Mouse (Mus musculus): ENCODE measurements around the gene Slc24a3. TPM values are rescaled to one million over a fixed set of nuclear protein-coding genes. Genes with fewer than 3 reads are reported as not detected.
A peak's percentile ranks its signal among the peaks of the same experiment; 100 is the strongest.

The Slc24a3 gene
- polyA plus RNA-seq, 1 experiment from 2014 or later, result 6.1 TPM

GRCm38 (mm10) chr2:145396579-145396978 lies 229.0 kb downstream of the Slc24a3 start:
- Histone ChIP-seq H3K4me1 (replicated peaks) (peaks cover 29% of the 10 kb centered on the region), H3K27ac (peak overlapping the region; percentile 55; the same call in 1 of the 2 replicates)

DNA sequence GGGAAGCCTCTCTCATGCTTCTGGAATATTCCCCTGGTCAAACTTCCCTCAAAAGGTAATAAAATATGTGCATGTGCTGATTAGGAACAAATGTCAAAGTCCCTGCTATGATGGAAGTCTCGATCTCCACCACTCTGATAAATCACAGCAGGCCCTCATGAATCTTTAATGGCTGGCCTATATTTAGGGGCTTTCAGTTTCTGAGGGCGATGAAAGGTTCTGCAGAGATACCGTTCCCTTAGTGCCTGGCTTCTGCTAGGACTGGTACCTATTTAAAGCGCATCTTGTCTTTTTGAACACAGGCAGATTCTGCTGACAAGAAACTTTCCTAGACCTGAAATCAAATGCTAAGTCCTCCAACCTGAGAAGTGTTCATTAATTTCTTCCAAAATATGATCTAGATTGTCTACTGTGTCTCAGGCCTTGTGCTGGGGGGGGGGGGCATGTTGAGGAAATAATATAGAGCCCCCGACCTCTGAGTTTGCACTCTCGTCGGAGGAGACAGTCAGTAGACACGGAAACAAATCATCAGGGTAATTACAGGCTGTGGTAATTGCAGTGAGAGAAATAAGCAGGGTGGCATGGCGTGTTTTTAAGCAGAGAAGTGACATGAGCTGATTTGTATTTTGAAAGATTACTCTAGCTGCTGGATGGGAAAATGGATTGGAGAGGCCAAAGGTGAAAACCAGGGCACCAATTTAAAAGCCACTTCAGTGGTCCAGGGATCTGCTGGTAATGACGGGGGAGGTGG lies 230.1 kb downstream of the Slc24a3 start:
- H3K9ac ChIP-seq, result no peak overlapping the region
- WGBS, result 44% methylated on average over 10 of the region's 10 CpGs
- no peak overlapping the region for H3K4me2 ChIP-seq
- no peaks in the 10 kb centered on the region for H3K36me3 ChIP-seq
- H3K4me1 ChIP-seq (replicated peaks), result peaks cover 34% of the 10 kb centered on the region
- no peak for ATAC-seq (ENCODE audit: low FRiP score)
- H3K4me3 ChIP-seq, result no peak overlapping the region
- H3K27ac ChIP-seq, result peak overlapping the region; percentile 55
- no peaks in the 10 kb centered on the region for H3K27me3 ChIP-seq
- no peaks in the 10 kb centered on the region for H3K9me3 ChIP-seq

More at GRCm38 (mm10) chr2:145396579-145396978, 229.0 kb downstream of the Slc24a3 start:
- Histone ChIP-seq H3K4me2 (no peak overlapping the region), H3K9ac (no peak overlapping the region), H3K27me3 (no peaks in the 10 kb centered on the region), H3K4me3 (no peak overlapping the region), H3K36me3 (no peaks in the 10 kb centered on the region), H3K9me3 (no peaks in the 10 kb centered on the region)
- ATAC-seq (ENCODE audit: low FRiP score), result no peak
- 53% methylated on average over 7 of the region's 7 CpGs for WGBS

- no peaks in the 10 kb centered on the region for H3K36me3 ChIP-seq
- no peak overlapping the region for H3K27ac ChIP-seq
- WGBS, result 46% methylated on average over 6 of the region's 6 CpGs
- H3K27me3 ChIP-seq, result no peaks in the 10 kb centered on the region
- ATAC-seq (ENCODE audit: low FRiP score), result peak; percentile 41
- H3K4me1 ChIP-seq (replicated peaks), result peaks cover 40% of the 10 kb centered on the region
- no peak overlapping the region for H3K4me3 ChIP-seq
- H3K9ac ChIP-seq, result no peak overlapping the region
- H3K9me3 ChIP-seq, result no peaks in the 10 kb centered on the region
- no peak overlapping the region for H3K4me2 ChIP-seq
These were observed 233.8 kb downstream of the Slc24a3 start for GRCm38 (mm10) chr2:145401240-145401805.

DNA sequence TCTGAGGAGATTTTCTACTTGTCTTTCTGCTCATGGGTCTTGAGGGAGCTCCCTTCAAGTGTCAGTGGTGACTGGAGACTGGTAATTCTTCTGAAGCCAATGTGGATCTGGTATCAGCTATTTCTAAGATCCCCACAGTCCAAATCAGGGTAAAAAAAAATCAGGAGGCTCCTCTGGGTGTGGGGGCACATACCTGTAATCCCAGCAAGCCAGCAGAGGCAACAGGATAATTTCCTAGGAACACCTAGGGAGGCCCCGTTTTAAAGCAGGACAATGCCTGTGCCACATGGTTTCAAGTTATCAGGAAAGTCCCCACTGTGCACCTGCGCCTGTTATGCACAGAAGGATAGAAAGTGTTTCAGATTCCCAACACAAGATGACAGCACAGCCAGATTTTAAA lies 234.4 kb downstream of the Slc24a3 start:
- no peak for ATAC-seq (ENCODE audit: low FRiP score)
- peaks cover 34% of the 10 kb centered on the region for H3K4me1 ChIP-seq (replicated peaks)
- H3K27ac ChIP-seq, result no peak overlapping the region
- H3K9ac ChIP-seq, result no peak overlapping the region
- 80% methylated on average over 2 of the region's 2 CpGs for WGBS
- H3K36me3 ChIP-seq, result no peaks in the 10 kb centered on the region
- H3K4me3 ChIP-seq, result no peak overlapping the region
- no peak overlapping the region for H3K4me2 ChIP-seq
- no peaks in the 10 kb centered on the region for H3K9me3 ChIP-seq
- H3K27me3 ChIP-seq, result no peaks in the 10 kb centered on the region

GRCm38 (mm10) chr2:145404818-145405531 lies 237.4 kb downstream of the Slc24a3 start:
- 18% methylated on average over 11 of the region's 11 CpGs for WGBS
- Histone ChIP-seq H3K4me3 (no peak overlapping the region), H3K27me3 (no peaks in the 10 kb centered on the region), H3K4me1 (replicated peaks) (peaks cover 22% of the 10 kb centered on the region), H3K36me3 (no peaks in the 10 kb centered on the region), H3K9me3 (no peaks in the 10 kb centered on the region), H3K4me2 (no peak overlapping the region), H3K27ac (peak overlapping the region; percentile 52; the same call in 1 of the 2 replicates), H3K9ac (no peak overlapping the region)
- 0 out of 2 replicates have a peak, but pooled peaks have one; percentile 54 for ATAC-seq (ENCODE audit: low FRiP score)

DNA sequence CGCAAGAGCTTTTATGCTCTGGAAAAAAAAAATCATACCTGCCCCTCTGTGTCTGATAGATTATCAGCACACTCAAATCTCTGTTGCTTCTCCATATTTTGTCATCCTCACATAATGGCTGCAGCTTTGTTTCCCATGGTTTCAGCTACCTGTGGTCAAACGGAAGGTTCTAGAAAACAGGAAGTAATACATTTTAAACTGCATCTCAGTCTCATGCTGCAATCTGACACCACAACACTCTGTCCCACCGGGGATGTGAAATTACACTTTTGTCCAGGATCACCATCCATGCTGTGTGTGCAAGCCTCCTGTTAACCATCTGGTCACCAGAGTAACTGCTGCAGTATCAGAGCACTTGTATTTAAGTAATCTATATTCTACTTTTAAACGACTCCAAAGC lies 238.2 kb downstream of the Slc24a3 start:
- no peaks in the 10 kb centered on the region for H3K36me3 ChIP-seq
- H3K9ac ChIP-seq, result no peak overlapping the region
- no peak overlapping the region for H3K4me3 ChIP-seq
- no peaks in the 10 kb centered on the region for H3K9me3 ChIP-seq
- no peak for ATAC-seq (ENCODE audit: low FRiP score)
- 38% methylated on average over 4 of the region's 4 CpGs for WGBS
- H3K4me2 ChIP-seq, result no peak overlapping the region
- no peaks in the 10 kb centered on the region for H3K27me3 ChIP-seq
- no peak overlapping the region for H3K27ac ChIP-seq
- peaks cover 22% of the 10 kb centered on the region for H3K4me1 ChIP-seq (replicated peaks)

DNA sequence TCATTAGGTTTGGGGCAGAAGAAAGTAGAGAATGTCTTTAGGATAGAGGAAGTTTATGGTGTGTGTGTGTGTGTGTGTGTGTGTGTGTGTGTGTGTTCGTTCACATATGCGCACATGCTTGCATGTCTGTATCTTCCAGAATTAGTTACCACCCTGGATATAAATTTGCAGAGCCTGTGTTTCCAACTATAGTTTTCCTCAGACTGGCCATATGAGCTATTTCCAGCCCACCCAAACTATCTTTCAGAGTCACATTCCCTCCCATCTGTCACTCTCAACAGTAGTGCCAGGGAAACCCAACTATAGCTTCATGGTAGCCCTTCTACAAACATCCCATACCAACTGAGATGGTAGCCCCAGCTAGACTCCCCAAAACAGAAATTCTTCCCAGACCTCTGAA lies 250.2 kb downstream of the Slc24a3 start:
- ATAC-seq (ENCODE audit: low FRiP score), result no peak
- WGBS, result 98% methylated on average over 2 of the region's 2 CpGs
- Histone ChIP-seq H3K4me1 (replicated peaks) (peaks cover 7% of the 10 kb centered on the region; the same call in 1 of the 2 replicates), H3K9ac (no peak overlapping the region), H3K27me3 (no peaks in the 10 kb centered on the region), H3K27ac (no peak overlapping the region), H3K4me3 (no peak overlapping the region), H3K4me2 (no peak overlapping the region), H3K9me3 (no peaks in the 10 kb centered on the region), H3K36me3 (no peaks in the 10 kb centered on the region)

DNA sequence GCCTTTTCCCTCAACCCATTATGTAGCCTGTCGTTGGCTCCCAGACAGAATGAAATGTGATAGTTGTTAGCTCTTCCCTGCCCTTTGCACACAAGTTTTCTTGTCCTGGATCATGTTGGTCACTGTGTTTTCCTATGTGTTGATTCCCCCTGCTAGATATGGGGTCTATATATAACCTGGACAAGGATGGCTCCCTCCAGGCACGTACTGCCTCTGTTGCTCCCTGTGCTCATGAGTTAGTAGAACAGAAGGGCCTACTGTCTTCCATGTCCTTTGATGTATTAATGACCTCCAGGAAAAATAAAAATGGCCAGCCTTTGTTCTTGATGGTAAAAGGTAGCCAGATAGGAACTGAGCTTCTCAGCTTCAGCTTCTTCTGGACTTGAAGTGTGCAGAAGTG lies 251.5 kb downstream of the Slc24a3 start:
- no peak overlapping the region for H3K4me2 ChIP-seq
- no peak for ATAC-seq (ENCODE audit: low FRiP score)
- H3K4me3 ChIP-seq, result no peak overlapping the region
- 85% methylated on average over 2 of the region's 2 CpGs for WGBS
- H3K27ac ChIP-seq, result no peak overlapping the region
- H3K36me3 ChIP-seq, result no peaks in the 10 kb centered on the region
- H3K27me3 ChIP-seq, result no peaks in the 10 kb centered on the region
- 0 out of 2 replicates have a peak, but pooled peaks cover under 1% of the 10 kb centered on the region for H3K9me3 ChIP-seq
- H3K4me1 ChIP-seq (replicated peaks), result peaks cover 7% of the 10 kb centered on the region; the same call in 1 of the 2 replicates
- H3K9ac ChIP-seq, result no peak overlapping the region

DNA sequence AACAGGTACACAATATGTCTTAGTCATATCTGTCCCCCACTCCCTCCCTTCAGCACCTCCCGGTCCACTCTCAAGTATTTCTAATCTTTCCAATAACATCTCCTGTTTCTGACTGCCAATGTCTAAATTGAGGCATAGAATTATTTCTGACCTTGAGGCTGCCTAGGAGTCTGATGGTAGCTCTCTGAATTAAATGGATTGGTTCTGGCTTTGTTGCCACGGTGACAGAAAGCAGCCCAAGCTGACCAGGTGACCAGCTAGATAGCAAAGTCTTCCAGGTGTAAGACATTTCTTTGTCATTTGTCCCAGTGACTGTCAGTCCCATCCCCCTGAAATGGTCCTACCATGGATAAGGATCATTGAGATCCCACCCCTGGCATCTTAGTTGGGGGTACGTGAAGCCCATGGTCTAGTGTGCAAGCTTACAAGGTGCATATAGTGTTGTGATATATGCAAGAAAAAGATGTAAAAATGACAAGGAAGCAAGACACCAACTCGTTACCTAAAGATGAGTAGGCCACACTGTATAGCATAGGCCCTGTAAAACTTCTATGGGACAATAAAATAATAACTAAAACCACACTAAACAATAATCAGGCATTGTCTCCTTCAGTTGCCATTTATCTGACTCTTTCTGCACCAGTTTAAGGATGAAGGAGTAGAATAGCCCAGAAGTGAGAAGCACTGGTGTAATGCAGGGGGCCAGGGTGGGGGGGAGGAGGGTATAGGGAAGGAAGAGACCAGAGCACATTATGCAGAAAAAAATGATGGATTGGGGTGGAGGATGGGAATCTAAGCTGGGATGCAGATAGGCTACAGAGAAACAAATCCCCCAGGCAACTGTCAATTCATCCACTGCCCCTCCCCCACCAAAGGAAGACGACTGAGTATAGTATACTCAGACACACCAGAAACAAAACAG lies 253.7 kb downstream of the Slc24a3 start:
- Histone ChIP-seq H3K9ac (no peak overlapping the region), H3K4me2 (no peak overlapping the region), H3K9me3 (0 out of 2 replicates have a peak, but pooled peaks cover 4% of the 10 kb centered on the region), H3K27ac (peak overlapping the region; percentile 40; the same call in 1 of the 2 replicates), H3K4me1 (replicated peaks) (peaks cover 7% of the 10 kb centered on the region; the same call in 1 of the 2 replicates), H3K36me3 (no peaks in the 10 kb centered on the region), H3K27me3 (no peaks in the 10 kb centered on the region), H3K4me3 (no peak overlapping the region)
- WGBS, result 71% methylated on average over 5 of the region's 5 CpGs
- peak; percentile 52; the same call in 1 of the 2 replicates for ATAC-seq (ENCODE audit: low FRiP score)

DNA sequence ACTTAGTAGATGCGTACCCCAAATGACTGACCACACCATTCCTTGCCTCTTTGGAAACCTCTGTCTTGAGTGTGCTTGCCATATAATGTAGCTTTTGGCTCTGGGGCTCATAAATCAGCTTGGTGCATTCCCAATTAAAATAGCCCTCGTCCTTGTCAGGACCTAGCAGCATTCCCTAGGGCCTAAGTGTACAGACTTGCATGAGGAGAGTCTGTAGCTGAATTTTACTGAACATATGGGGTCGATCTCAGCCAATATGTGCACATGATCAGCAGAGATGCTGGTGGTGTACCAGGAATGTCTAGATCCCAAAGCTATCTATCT lies 254.3 kb downstream of the Slc24a3 start:
- Histone ChIP-seq H3K9me3 (0 out of 2 replicates have a peak, but pooled peaks cover 4% of the 10 kb centered on the region), H3K27ac (peak overlapping the region; percentile 40; the same call in 1 of the 2 replicates), H3K9ac (no peak overlapping the region), H3K4me2 (no peak overlapping the region), H3K27me3 (no peaks in the 10 kb centered on the region), H3K36me3 (no peaks in the 10 kb centered on the region), H3K4me1 (replicated peaks) (peaks cover 7% of the 10 kb centered on the region; the same call in 1 of the 2 replicates), H3K4me3 (no peak overlapping the region)
- peak; percentile 32; the same call in 1 of the 2 replicates for ATAC-seq (ENCODE audit: low FRiP score)
- WGBS, result 50% methylated on average over 3 of the region's 3 CpGs

DNA sequence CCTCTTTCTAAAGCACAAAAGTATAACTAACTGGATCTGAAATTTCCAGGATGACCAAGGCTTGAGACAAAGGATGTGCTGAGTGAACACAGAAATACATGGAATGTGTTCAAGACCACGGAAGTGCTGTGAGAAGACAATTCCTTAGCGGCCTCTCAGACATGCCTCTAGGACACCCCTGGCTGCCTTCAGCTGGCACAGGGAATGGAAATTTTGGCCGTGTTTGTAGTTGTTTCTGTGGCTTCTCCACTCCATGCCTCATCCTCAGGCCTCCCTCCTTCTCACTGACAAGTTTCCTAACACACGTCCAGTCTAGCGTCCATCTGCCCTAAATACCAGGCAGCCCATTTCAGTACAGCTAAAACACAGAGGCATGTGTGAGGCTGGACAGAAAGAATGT lies 262.4 kb downstream of the Slc24a3 start:
- no peak overlapping the region for H3K4me3 ChIP-seq
- H3K9me3 ChIP-seq, result no peaks in the 10 kb centered on the region
- H3K4me2 ChIP-seq, result no peak overlapping the region
- H3K36me3 ChIP-seq, result no peaks in the 10 kb centered on the region
- no peak overlapping the region for H3K9ac ChIP-seq
- ATAC-seq (ENCODE audit: low FRiP score), result no peak
- H3K27me3 ChIP-seq, result no peaks in the 10 kb centered on the region
- 92% methylated on average over 5 of the region's 5 CpGs for WGBS
- H3K4me1 ChIP-seq (replicated peaks), result no peaks in the 10 kb centered on the region
- no peak overlapping the region for H3K27ac ChIP-seq
